Mouse (Mus musculus) stomach, embryonic 14.5 days (tissue): ENCODE data around the gene Maea. TPM values are rescaled to one million over a fixed set of nuclear protein-coding genes. Genes with fewer than 3 reads are reported as not detected.
"Not testable (repeated sequence)": the region's sequence is repeated elsewhere in the genome, so short reads cannot be mapped to it uniquely, and the experiment has no call there.

Experiments used
- ATAC-seq: fragments of 200-750 bp; cut with Nextera tagmentation; 2 replicates; pipeline ENCODE4 v1.8.0; 2017; ENCODE audit warnings: low read depth, moderate TSS enrichment; ENCODE audit not compliant: insufficient number of reproducible peaks, insufficient read depth, low FRiP score
- H3K27ac ChIP-seq: fragments of 300-500 bp; sonication (generic); 2 replicates; pipeline ENCODE4 v1.5.1; 2014; ENCODE audit warnings: mild to moderate bottlenecking, low read length, moderate library complexity, mixed read lengths
- H3K27me3 ChIP-seq: fragments of 300-500 bp; sonication (generic); 2 replicates; pipeline ENCODE4 v1.6.1; 2014; ENCODE audit warnings: low read length, control low read depth, mixed read lengths; ENCODE audit not compliant: control insufficient read depth, insufficient read depth
- H3K36me3 ChIP-seq: fragments of 300-500 bp; sonication (generic); 2 replicates; pipeline ENCODE4 v1.6.1; 2014; ENCODE audit warnings: mild to moderate bottlenecking, control low read depth, low read length, moderate library complexity, mixed read lengths; ENCODE audit not compliant: control insufficient read depth, insufficient read depth
- H3K4me1 ChIP-seq: fragments of 300-500 bp; sonication (generic); 2 replicates; pipeline ENCODE4 v1.6.1; 2014; ENCODE audit warnings: low read length, control low read depth, mixed read lengths; ENCODE audit not compliant: control insufficient read depth, insufficient read depth
- H3K4me2 ChIP-seq: fragments of 300-500 bp; sonication (generic); replicated peaks from 2 replicates; pipeline ENCODE4 v1.6.1; 2014; ENCODE audit warnings: low read depth, low read length, control low read depth
- H3K4me3 ChIP-seq: fragments of 300-500 bp; sonication (generic); 2 replicates; pipeline ENCODE4 v1.5.1; 2014; ENCODE audit warnings: low read depth, low read length, control low read depth
- H3K9ac ChIP-seq: fragments of 300-500 bp; sonication (generic); replicated peaks from 2 replicates; pipeline ENCODE4 v1.6.1; 2014; ENCODE audit warnings: low read depth, mild to moderate bottlenecking, control low read depth, low read length, moderate library complexity, mixed read lengths
- H3K9me3 ChIP-seq: fragments of 300-500 bp; sonication (generic); 2 replicates; pipeline ENCODE4 v1.6.1; 2016; ENCODE audit warnings: low read depth, low read length, control low read depth; ENCODE audit not compliant: control insufficient read depth
- WGBS: fragments of 180-500 bp; shearing (Covaris S2); extraction: QIAGEN DNeasy Blood & Tissue Kit; methylation state at CpG from one replicate; pipeline ENCODE4 v1.1.7; 2014; 5-methylcytosine and 5-hydroxymethylcytosine counted together
- polyA plus RNA-seq: library from polyadenylated mRNA; unstranded; fragments of >200 nt; fragmentation: Nextera tagmentation; extraction: Ambion mirVana; gene quantifications from 2 replicates; pipeline ENCODE4 v1.2.1, GENCODE M21; 2014

Gene Maea
- polyA plus RNA-seq, 1 experiment from 2014 or later: 124 TPM

- Histone ChIP-seq H3K27me3 (no peaks in the 10 kb centered on the region), H3K27ac (peak overlapping the region; percentile 49), H3K4me3 (peak overlapping the region; percentile 98), H3K4me1 (peaks cover 12% of the 10 kb centered on the region; the same call in 1 of the 2 replicates), H3K4me2 (peak overlapping the region; percentile 49), H3K9ac (peak overlapping the region; percentile 87), H3K36me3 (no peaks in the 10 kb centered on the region), H3K9me3 (peaks cover 2% of the 10 kb centered on the region; the same call in 1 of the 2 replicates)
- under 1% methylated on average over 31 of the region's 31 CpGs for WGBS
- ATAC-seq: no peak
Measured at GRCm38 (mm10) chr5:33335977-33336360, 660 bp downstream of the Maea start.

GRCm38 (mm10) chr5:33337206-33337605 is 1.9 kb downstream of the Maea start:
- Histone ChIP-seq H3K4me1 (peaks cover 12% of the 10 kb centered on the region; the same call in 1 of the 2 replicates), H3K9ac (no peak overlapping the region), H3K27ac (no peak overlapping the region), H3K36me3 (no peaks in the 10 kb centered on the region), H3K27me3 (no peaks in the 10 kb centered on the region), H3K9me3 (peaks cover 2% of the 10 kb centered on the region; the same call in 1 of the 2 replicates), H3K4me2 (peak overlapping the region; percentile 49; the same call in 1 of the 2 replicates), H3K4me3 (peak overlapping the region; percentile 98; the same call in 1 of the 2 replicates)
- no peak for ATAC-seq
- whole genome bisulfite sequencing: 63% methylated on average over 8 of the region's 8 CpGs

- no peak overlapping the region for H3K9ac ChIP-seq
- no peaks in the 10 kb centered on the region for H3K9me3 ChIP-seq
- ATAC-seq: no peak
- no peak overlapping the region for H3K4me3 ChIP-seq
- H3K27ac ChIP-seq: no peak overlapping the region
- WGBS: 76% methylated on average over 6 of the region's 6 CpGs
- H3K4me1 ChIP-seq: peaks cover 12% of the 10 kb centered on the region; the same call in 1 of the 2 replicates
- H3K4me2 ChIP-seq: no peak overlapping the region
- no peaks in the 10 kb centered on the region for H3K27me3 ChIP-seq
- 0 out of 2 replicates have a peak, but pooled peaks cover 7% of the 10 kb centered on the region for H3K36me3 ChIP-seq
Measured at GRCm38 (mm10) chr5:33341165-33341564, 5.9 kb downstream of the Maea start.

- not testable (repeated sequence) for ATAC-seq, H3K4me1 ChIP-seq, H3K27ac ChIP-seq, H3K9ac ChIP-seq, H3K4me3 ChIP-seq, H3K36me3 ChIP-seq, H3K27me3 ChIP-seq, H3K4me2 ChIP-seq, H3K9me3 ChIP-seq
- WGBS: 66% methylated on average over 3 of the region's 3 CpGs
Measured at GRCm38 (mm10) chr5:33342248-33342647, 6.9 kb downstream of the Maea start.

GRCm38 (mm10) chr5:33342821-33343220 is 7.5 kb downstream of the Maea start:
- H3K27ac ChIP-seq: no peak overlapping the region
- no peak overlapping the region for H3K4me2 ChIP-seq
- no peaks in the 10 kb centered on the region for H3K9me3 ChIP-seq
- no peaks in the 10 kb centered on the region for H3K27me3 ChIP-seq
- H3K4me3 ChIP-seq: no peak overlapping the region
- no peak for ATAC-seq
- H3K36me3 ChIP-seq: 0 out of 2 replicates have a peak, but pooled peaks cover 7% of the 10 kb centered on the region
- H3K9ac ChIP-seq: no peak overlapping the region
- H3K4me1 ChIP-seq: no peaks in the 10 kb centered on the region

GRCm38 (mm10) chr5:33343571-33343970 is 8.3 kb downstream of the Maea start:
- H3K4me3 ChIP-seq: no peak overlapping the region
- no peaks in the 10 kb centered on the region for H3K4me1 ChIP-seq
- no peak for ATAC-seq
- no peaks in the 10 kb centered on the region for H3K9me3 ChIP-seq
- 0 out of 2 replicates have a peak, but pooled peaks cover 7% of the 10 kb centered on the region for H3K36me3 ChIP-seq
- H3K27ac ChIP-seq: no peak overlapping the region
- H3K9ac ChIP-seq: no peak overlapping the region
- no peaks in the 10 kb centered on the region for H3K27me3 ChIP-seq
- H3K4me2 ChIP-seq: no peak overlapping the region

- H3K27me3 ChIP-seq: no peaks in the 10 kb centered on the region
- no peak for ATAC-seq
- WGBS: 90% methylated on average over 3 of the region's 3 CpGs
- no peak overlapping the region for H3K4me3 ChIP-seq
- H3K27ac ChIP-seq: no peak overlapping the region
- H3K9me3 ChIP-seq: no peaks in the 10 kb centered on the region
- 0 out of 2 replicates have a peak, but pooled peaks cover 7% of the 10 kb centered on the region for H3K36me3 ChIP-seq
- no peak overlapping the region for H3K4me2 ChIP-seq
- no peaks in the 10 kb centered on the region for H3K4me1 ChIP-seq
- H3K9ac ChIP-seq: no peak overlapping the region
Measured at GRCm38 (mm10) chr5:33344070-33344469, 8.8 kb downstream of the Maea start.

GRCm38 (mm10) chr5:33347620-33348019 is 12.3 kb downstream of the Maea start:
- H3K4me3 ChIP-seq: no peak overlapping the region
- H3K4me1 ChIP-seq: peaks cover 1% of the 10 kb centered on the region
- no peak overlapping the region for H3K4me2 ChIP-seq
- no peaks in the 10 kb centered on the region for H3K9me3 ChIP-seq
- no peaks in the 10 kb centered on the region for H3K27me3 ChIP-seq
- no peak for ATAC-seq
- WGBS: 71% methylated on average over 3 of the region's 3 CpGs
- H3K36me3 ChIP-seq: 0 out of 2 replicates have a peak, but pooled peaks cover 7% of the 10 kb centered on the region
- H3K27ac ChIP-seq: no peak overlapping the region
- no peak overlapping the region for H3K9ac ChIP-seq

- no peak for ATAC-seq
- 97% methylated on average over 5 of the region's 5 CpGs for WGBS
- no peak overlapping the region for H3K27ac ChIP-seq
Measured at GRCm38 (mm10) chr5:33349205-33349604, 13.9 kb downstream of the Maea start.

More at GRCm38 (mm10) chr5:33349205-33349604, 13.9 kb downstream of the Maea start:
- 0 out of 2 replicates have a peak, but pooled peaks cover 5% of the 10 kb centered on the region for H3K36me3 ChIP-seq
- H3K9me3 ChIP-seq: no peaks in the 10 kb centered on the region
- peaks cover 7% of the 10 kb centered on the region for H3K4me1 ChIP-seq
- no peaks in the 10 kb centered on the region for H3K27me3 ChIP-seq
- H3K4me3 ChIP-seq: no peak overlapping the region
- H3K9ac ChIP-seq: no peak overlapping the region
- no peak overlapping the region for H3K4me2 ChIP-seq
